Mouse (Mus musculus) midbrain, embryonic 14.5 days (tissue): ENCODE measurements at regions not wholly inside any gene's neighbourhood (a gene's known extent, or its start where the extent isn't known, plus 50 kb on each side); places are given as distances from the start of the nearest gene placed in this dataset.

Experiments used
- ATAC-seq: fragments of 200-750 bp; cut with Nextera tagmentation; 2 replicates; pipeline ENCODE4 v1.8.0; 2017; ENCODE audit warnings: moderate number of reproducible peaks, moderate library complexity; ENCODE audit not compliant: low FRiP score, low TSS enrichment
- DNase-seq: peaks from one replicate; pipeline ENCODE4 v3.0.0-alpha.2; 2015
- H3K27ac ChIP-seq: fragments of 300-500 bp; sonication (generic); replicated peaks from 2 replicates; pipeline ENCODE4 v1.5.1; 2014; ENCODE audit warnings: mild to moderate bottlenecking, low read depth, low read length, moderate library complexity
- H3K27me3 ChIP-seq: fragments of 300-500 bp; sonication (generic); 2 replicates; pipeline ENCODE4 v1.6.1; 2014; ENCODE audit warnings: low read length, control low read depth, mixed read lengths; ENCODE audit not compliant: control insufficient read depth, insufficient read depth
- H3K36me3 ChIP-seq: fragments of 300-500 bp; sonication (generic); 2 replicates; pipeline ENCODE4 v1.6.1; 2014; ENCODE audit warnings: low read length, control low read depth; ENCODE audit not compliant: control insufficient read depth, insufficient read depth
- H3K4me1 ChIP-seq: fragments of 300-500 bp; sonication (generic); 2 replicates; pipeline ENCODE4 v1.6.1; 2014; ENCODE audit warnings: mild to moderate bottlenecking, antibody characterized with exemption, low read length, control low read depth; ENCODE audit not compliant: control insufficient read depth, insufficient read depth
- H3K4me2 ChIP-seq: fragments of 300-500 bp; sonication (generic); 2 replicates; pipeline ENCODE4 v1.6.1; 2014; ENCODE audit warnings: mild to moderate bottlenecking, low read length, moderate library complexity
- H3K4me3 ChIP-seq: fragments of 300-500 bp; sonication (generic); replicated peaks from 2 replicates; pipeline ENCODE4 v1.5.1; 2014; ENCODE audit warnings: low read depth, low read length
- H3K9ac ChIP-seq: fragments of 300-500 bp; sonication (generic); replicated peaks from 2 replicates; pipeline ENCODE4 v1.6.1; 2014; ENCODE audit warnings: mild to moderate bottlenecking, low read length, moderate library complexity
- H3K9me3 ChIP-seq: fragments of 300-500 bp; sonication (generic); 2 replicates; pipeline ENCODE4 v1.6.1; 2016; ENCODE audit warnings: low read length, control low read depth, mixed read lengths; ENCODE audit not compliant: control insufficient read depth
- WGBS: fragments of 180-500 bp; shearing (Covaris S2); extraction: QIAGEN DNeasy Blood & Tissue Kit; methylation state at CpG from one replicate; pipeline ENCODE4 v1.1.7; 2014; 5-methylcytosine and 5-hydroxymethylcytosine counted together

DNA sequence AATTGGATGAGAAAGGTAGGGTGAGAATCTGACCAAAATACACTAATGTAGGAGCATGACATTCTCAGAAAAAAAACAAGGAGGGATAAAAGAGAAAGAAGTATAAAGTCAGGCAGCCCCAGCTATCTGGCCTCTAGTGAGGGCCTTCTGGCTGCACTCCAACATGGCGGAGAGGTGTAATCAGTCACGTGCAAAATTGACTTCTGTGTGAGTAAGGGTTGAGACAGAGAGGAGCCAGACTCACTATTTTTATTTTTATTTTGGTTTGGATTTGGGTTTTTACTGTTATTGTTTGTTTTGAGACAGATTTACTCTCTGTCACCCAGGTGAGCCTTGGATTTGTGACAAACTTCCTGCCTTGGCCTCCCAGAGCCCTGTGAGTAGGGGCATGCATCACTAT lies 174.0 kb upstream of the Tars start:
- Histone ChIP-seq H3K36me3 (no peaks in the 10 kb centered on the region), H3K4me3 (no peak overlapping the region), H3K27ac (no peak overlapping the region), H3K4me2 (no peak overlapping the region), H3K9me3 (no peaks in the 10 kb centered on the region), H3K4me1 (no peaks in the 10 kb centered on the region), H3K9ac (no peak overlapping the region), H3K27me3 (no peaks in the 10 kb centered on the region)
- no peak for DNase-seq
- 84% methylated on average over 2 of the region's 2 CpGs for WGBS
- no peak for ATAC-seq

- Histone ChIP-seq H3K4me2 (no peak overlapping the region), H3K36me3 (no peaks in the 10 kb centered on the region), H3K9ac (no peak overlapping the region), H3K4me1 (no peaks in the 10 kb centered on the region), H3K27ac (no peak overlapping the region), H3K9me3 (no peaks in the 10 kb centered on the region), H3K4me3 (no peak overlapping the region), H3K27me3 (no peaks in the 10 kb centered on the region)
- no peak for DNase-seq
- no peak for ATAC-seq
- 93% methylated on average over 4 of the region's 4 CpGs for WGBS
Measured at GRCm38 (mm10) chr15:11572063-11572462, 172.6 kb upstream of the Tars start.

DNA sequence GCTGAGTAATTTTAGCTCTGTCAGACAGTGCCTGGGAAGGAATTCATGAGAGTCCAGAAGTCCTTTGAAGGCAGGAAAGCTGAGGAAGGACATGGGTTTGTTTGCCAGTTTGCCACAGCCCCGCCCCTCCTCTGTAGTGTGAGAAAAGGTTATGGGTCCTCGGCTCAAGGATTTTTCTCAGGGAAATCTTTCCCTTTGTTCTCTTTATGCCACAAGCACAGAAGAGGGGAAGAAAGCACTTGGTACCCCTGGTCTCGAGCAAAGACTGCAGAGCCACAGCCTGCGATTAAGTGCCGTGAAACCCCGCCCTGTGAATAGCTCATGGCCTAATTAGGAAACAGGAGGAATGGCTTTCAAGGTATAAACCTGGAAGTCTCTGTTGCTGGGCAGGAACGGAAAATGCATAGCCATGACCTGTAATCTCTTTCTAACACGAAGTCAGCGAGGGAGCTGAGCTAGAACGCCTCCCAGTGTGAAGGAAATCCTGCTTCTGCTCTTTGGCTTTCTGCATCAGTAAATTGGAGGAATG lies 166.1 kb upstream of the Tars start:
- DNase-seq (peak; percentile 49), ATAC-seq (peak; percentile 37; the same call in 1 of the 2 replicates)
- peak overlapping the region; percentile 26; the same call in 1 of the 2 replicates for H3K27ac ChIP-seq
- H3K4me1 ChIP-seq: peaks cover 6% of the 10 kb centered on the region
- H3K9me3 ChIP-seq: no peaks in the 10 kb centered on the region
- WGBS: 10% methylated on average over 10 of the region's 10 CpGs
- no peaks in the 10 kb centered on the region for H3K27me3 ChIP-seq
- H3K4me3 ChIP-seq: no peak overlapping the region
- H3K9ac ChIP-seq: no peak overlapping the region
- H3K36me3 ChIP-seq: no peaks in the 10 kb centered on the region
- peak overlapping the region; percentile 21 for H3K4me2 ChIP-seq

DNA sequence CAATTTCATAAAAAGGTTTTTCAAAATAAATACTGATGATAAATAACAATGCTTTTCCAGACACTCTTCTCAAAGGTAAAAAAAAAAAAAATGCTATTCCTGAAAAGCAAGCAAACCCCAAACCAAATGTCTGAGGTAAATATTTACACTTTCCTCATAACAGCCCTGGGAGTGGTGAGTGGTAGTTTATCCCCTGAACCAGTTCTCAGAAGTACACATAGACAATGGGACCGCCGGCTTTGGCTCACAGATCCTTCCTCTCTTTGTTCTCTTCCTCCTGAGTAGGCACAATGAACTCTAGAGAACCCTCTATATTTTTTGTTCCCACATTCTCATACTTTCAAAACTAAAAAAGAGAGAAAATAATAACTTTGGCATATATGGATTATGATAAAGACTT lies 153.1 kb upstream of the Tars start:
- Histone ChIP-seq H3K4me2 (no peak overlapping the region), H3K27ac (no peak overlapping the region), H3K9me3 (no peaks in the 10 kb centered on the region; the same call in 1 of the 2 replicates), H3K27me3 (no peaks in the 10 kb centered on the region), H3K4me3 (no peak overlapping the region), H3K9ac (no peak overlapping the region), H3K36me3 (no peaks in the 10 kb centered on the region), H3K4me1 (no peaks in the 10 kb centered on the region)
- 64% methylated on average over 2 of the region's 2 CpGs for WGBS
- no peak for DNase-seq
- no peak for ATAC-seq

- DNase-seq (no peak), ATAC-seq (no peak)
- WGBS: 97% methylated on average over 1 of the region's 1 CpGs
- Histone ChIP-seq H3K27me3 (no peaks in the 10 kb centered on the region), H3K27ac (no peak overlapping the region), H3K9me3 (no peaks in the 10 kb centered on the region; the same call in 1 of the 2 replicates), H3K9ac (no peak overlapping the region), H3K4me2 (no peak overlapping the region), H3K4me1 (no peaks in the 10 kb centered on the region), H3K4me3 (no peak overlapping the region), H3K36me3 (no peaks in the 10 kb centered on the region)
Measured at GRCm38 (mm10) chr15:11552110-11552509, 152.6 kb upstream of the Tars start.

- no peak for DNase-seq
- no peak overlapping the region for H3K27ac ChIP-seq
- no peak overlapping the region for H3K4me2 ChIP-seq
- 79% methylated on average over 3 of the region's 3 CpGs for WGBS
- no peaks in the 10 kb centered on the region for H3K27me3 ChIP-seq
- H3K36me3 ChIP-seq: no peaks in the 10 kb centered on the region
- H3K4me3 ChIP-seq: no peak overlapping the region
- no peaks in the 10 kb centered on the region for H3K9me3 ChIP-seq
- ATAC-seq: no peak
- H3K4me1 ChIP-seq: no peaks in the 10 kb centered on the region
- no peak overlapping the region for H3K9ac ChIP-seq
Measured at GRCm38 (mm10) chr15:11539485-11539884, 140.0 kb upstream of the Tars start.

DNA sequence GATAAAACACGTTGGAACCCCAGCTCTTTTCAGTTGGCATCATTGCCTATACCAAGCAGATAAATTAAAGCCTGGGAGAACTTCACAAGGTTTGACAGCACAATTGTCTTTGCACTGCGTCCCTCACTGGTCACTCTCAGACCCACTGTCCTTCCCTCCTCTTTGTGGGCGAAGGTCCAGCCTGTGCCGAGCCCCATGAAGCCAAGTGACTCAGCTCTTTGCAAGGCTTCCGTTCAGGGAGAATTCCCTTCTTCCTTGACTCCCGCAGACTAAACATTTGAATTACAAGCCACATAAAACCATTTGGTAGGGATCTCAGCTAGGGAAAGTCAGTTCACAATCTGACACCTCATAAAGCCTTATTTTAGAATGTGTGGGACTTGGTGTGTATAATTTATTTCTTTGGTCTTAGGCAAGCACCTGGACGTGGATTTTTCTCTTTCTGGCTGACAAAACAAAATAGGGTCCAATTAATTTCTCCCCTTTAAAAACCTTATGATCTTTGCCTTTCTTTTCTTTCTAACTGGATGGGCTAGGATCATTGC lies 136.7 kb upstream of the Tars start:
- ATAC-seq (no peak), DNase-seq (no peak)
- Histone ChIP-seq H3K4me3 (no peak overlapping the region), H3K36me3 (no peaks in the 10 kb centered on the region), H3K4me1 (no peaks in the 10 kb centered on the region), H3K9me3 (no peaks in the 10 kb centered on the region), H3K9ac (no peak overlapping the region), H3K4me2 (no peak overlapping the region), H3K27me3 (no peaks in the 10 kb centered on the region), H3K27ac (no peak overlapping the region)
- WGBS: 85% methylated on average over 7 of the region's 7 CpGs

DNA sequence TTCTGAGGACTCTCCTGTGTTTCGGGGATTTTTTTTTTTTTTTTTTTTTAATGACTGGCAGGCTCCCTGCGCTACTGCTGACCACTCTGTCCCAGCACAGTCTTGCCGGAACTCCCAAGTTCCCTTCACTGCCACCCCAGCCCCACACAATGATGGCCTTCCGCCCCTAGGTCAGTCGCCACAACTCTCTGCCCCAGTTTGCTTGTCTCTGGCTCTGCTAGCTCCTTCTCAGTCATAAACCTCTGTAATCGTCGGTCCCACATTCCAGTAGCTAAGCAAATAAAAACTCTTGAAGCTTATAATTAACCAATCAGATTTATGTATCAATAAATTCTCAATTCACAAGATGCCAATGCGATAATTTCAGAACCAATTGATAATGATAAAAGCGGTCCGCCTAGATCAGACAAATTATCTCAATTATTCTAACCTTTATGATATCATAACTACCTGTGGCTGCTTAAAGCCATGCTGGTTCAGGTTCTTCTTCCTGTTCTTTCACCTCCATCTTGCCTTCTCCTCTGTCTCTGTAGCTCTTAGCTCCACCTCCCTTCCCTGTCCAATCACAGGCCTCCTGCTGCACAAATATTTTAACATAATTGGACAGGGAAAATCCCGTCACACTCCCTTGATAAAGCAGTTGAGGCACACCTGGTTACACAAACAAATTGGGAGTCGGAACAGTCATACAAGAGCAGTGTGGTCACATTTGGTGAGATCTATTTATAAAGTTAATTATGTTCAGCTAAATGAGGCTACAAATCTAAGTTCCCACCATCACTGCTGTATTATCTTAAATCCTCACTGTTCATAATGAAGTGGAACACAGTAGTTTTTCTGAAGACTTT lies 135.2 kb upstream of the Tars start:
- DNase-seq (no peak), ATAC-seq (no peak)
- WGBS: 92% methylated on average over 12 of the region's 12 CpGs
- H3K9ac ChIP-seq: no peak overlapping the region
- no peak overlapping the region for H3K4me2 ChIP-seq
- H3K27me3 ChIP-seq: no peaks in the 10 kb centered on the region
- no peaks in the 10 kb centered on the region for H3K4me1 ChIP-seq
- H3K27ac ChIP-seq: no peak overlapping the region
- no peaks in the 10 kb centered on the region for H3K9me3 ChIP-seq
- no peaks in the 10 kb centered on the region for H3K36me3 ChIP-seq
- no peak overlapping the region for H3K4me3 ChIP-seq

- no peak overlapping the region for H3K4me3 ChIP-seq
- ATAC-seq: no peak
- no peak overlapping the region for H3K4me2 ChIP-seq
- no peak overlapping the region for H3K9ac ChIP-seq
- no peak overlapping the region for H3K27ac ChIP-seq
- H3K9me3 ChIP-seq: no peaks in the 10 kb centered on the region
- no peaks in the 10 kb centered on the region for H3K4me1 ChIP-seq
- H3K27me3 ChIP-seq: no peaks in the 10 kb centered on the region
- WGBS: 85% methylated on average over 1 of the region's 1 CpGs
- no peaks in the 10 kb centered on the region for H3K36me3 ChIP-seq
- DNase-seq: no peak
Measured at GRCm38 (mm10) chr15:11533616-11534015, 134.2 kb upstream of the Tars start.
